Mouse (Mus musculus): Measurements from ENCODE around the gene Sptssa. TPM values are rescaled to one million over a fixed set of nuclear protein-coding genes. Genes with fewer than 3 reads are reported as not detected.
A peak's percentile ranks its signal among the peaks of the same experiment; 100 is the strongest.

The Sptssa gene
- 163 and 168 TPM in 2 replicates for polyA plus RNA-seq (2015; fragmentation: Nextera tagmentation; extraction: Ambion mirVana)

- no peaks in the 10 kb centered on the region for H3K27me3 ChIP-seq (ENCODE audit: control insufficient read depth, insufficient read depth, low read length)
- H3K9me3 ChIP-seq (ENCODE audit: control insufficient read depth, low read length) = no peaks in the 10 kb centered on the region
- H3K4me3 ChIP-seq (ENCODE audit: low read depth, low read length) = peak within 1 kb of the TSS; percentile 71
- DNase-seq (ENCODE audit: low spot score) (peak; percentile 98), ATAC-seq (ENCODE audit: low FRiP score, low TSS enrichment) (peak; percentile 99)
- no peaks in the 10 kb centered on the region for H3K36me3 ChIP-seq (ENCODE audit: control insufficient read depth, insufficient read depth, low read length)
- H3K9ac ChIP-seq (ENCODE audit: low read length) = peak within 1 kb of the TSS; percentile 79
- 7% methylated on average over 53 of the region's 53 CpGs for WGBS
- H3K27ac ChIP-seq (replicated peaks) = peak within 1 kb of the TSS; percentile 95
- TF ChIP-seq CTCF (IDR thresholded peaks at IDR 0.05; ENCODE audit: low read depth) (peak; percentile 14; the same call in 1 of the 2 replicates), EP300 (optimal IDR thresholded peaks at IDR 0.05) (no peak)
- peak within 1 kb of the TSS; percentile 64 for H3K4me2 ChIP-seq (replicated peaks; ENCODE audit: low read depth)
- peaks cover 5% of the 10 kb centered on the region for H3K4me1 ChIP-seq (replicated peaks; ENCODE audit: control insufficient read depth, insufficient read depth)
These were observed at the start of gene Sptssa for GRCm38 (mm10) chr12:54656396-54657171. Sptssa (minus strand) TSS chr12:54656573.

- DNase-seq (ENCODE audit: low spot score) (no peak), ATAC-seq (ENCODE audit: low FRiP score, low TSS enrichment) (no peak)
- Histone ChIP-seq H3K36me3 (ENCODE audit: control insufficient read depth, insufficient read depth, low read length) (no peaks in the 10 kb centered on the region), H3K4me3 (ENCODE audit: low read depth, low read length) (no peak overlapping the region), H3K9ac (ENCODE audit: low read length) (no peak overlapping the region), H3K4me2 (replicated peaks; ENCODE audit: low read depth) (no peak overlapping the region), H3K9me3 (ENCODE audit: control insufficient read depth, low read length) (no peaks in the 10 kb centered on the region), H3K27me3 (ENCODE audit: control insufficient read depth, insufficient read depth, low read length) (no peaks in the 10 kb centered on the region), H3K27ac (replicated peaks) (no peak overlapping the region), H3K4me1 (replicated peaks; ENCODE audit: control insufficient read depth, insufficient read depth) (no peaks in the 10 kb centered on the region)
- TF ChIP-seq CTCF (IDR thresholded peaks at IDR 0.05; ENCODE audit: low read depth) (no peak), EP300 (optimal IDR thresholded peaks at IDR 0.05) (no peak)
- 69% methylated on average over 7 of the region's 7 CpGs for WGBS
These were observed 43.0 kb upstream of the Sptssa start for GRCm38 (mm10) chr12:54699394-54699793.

- Histone ChIP-seq H3K27ac (replicated peaks) (no peak overlapping the region), H3K4me1 (replicated peaks; ENCODE audit: control insufficient read depth, insufficient read depth) (no peaks in the 10 kb centered on the region), H3K9ac (ENCODE audit: low read length) (no peak overlapping the region), H3K9me3 (ENCODE audit: control insufficient read depth, low read length) (no peaks in the 10 kb centered on the region), H3K27me3 (ENCODE audit: control insufficient read depth, insufficient read depth, low read length) (no peaks in the 10 kb centered on the region), H3K36me3 (ENCODE audit: control insufficient read depth, insufficient read depth, low read length) (no peaks in the 10 kb centered on the region), H3K4me2 (replicated peaks; ENCODE audit: low read depth) (no peak overlapping the region), H3K4me3 (ENCODE audit: low read depth, low read length) (no peak overlapping the region)
- no peak for ATAC-seq (ENCODE audit: low FRiP score, low TSS enrichment)
- no peak for DNase-seq (ENCODE audit: low spot score)
- 33% methylated on average over 6 of the region's 6 CpGs for WGBS
- TF ChIP-seq CTCF (IDR thresholded peaks at IDR 0.05; ENCODE audit: low read depth) (no peak), EP300 (optimal IDR thresholded peaks at IDR 0.05) (no peak)
These were observed 41.4 kb upstream of the Sptssa start for GRCm38 (mm10) chr12:54697791-54698250.

- ATAC-seq (ENCODE audit: low FRiP score, low TSS enrichment) = peak; percentile 45
- Histone ChIP-seq H3K4me3 (ENCODE audit: low read depth, low read length) (no peak overlapping the region), H3K27ac (replicated peaks) (no peak overlapping the region), H3K27me3 (ENCODE audit: control insufficient read depth, insufficient read depth, low read length) (no peaks in the 10 kb centered on the region), H3K36me3 (ENCODE audit: control insufficient read depth, insufficient read depth, low read length) (no peaks in the 10 kb centered on the region), H3K4me2 (replicated peaks; ENCODE audit: low read depth) (no peak overlapping the region), H3K9me3 (ENCODE audit: control insufficient read depth, low read length) (no peaks in the 10 kb centered on the region), H3K4me1 (replicated peaks; ENCODE audit: control insufficient read depth, insufficient read depth) (no peaks in the 10 kb centered on the region), H3K9ac (ENCODE audit: low read length) (no peak overlapping the region)
- peak; percentile 39 for DNase-seq (ENCODE audit: low spot score)
- WGBS = 3% methylated on average over 7 of the region's 7 CpGs
- TF ChIP-seq EP300 (optimal IDR thresholded peaks at IDR 0.05) (no peak), CTCF (IDR thresholded peaks at IDR 0.05; ENCODE audit: low read depth) (peak; percentile 45)
These were observed 40.7 kb upstream of the Sptssa start for GRCm38 (mm10) chr12:54697003-54697597.

GRCm38 (mm10) chr12:54696242-54697002, 40.0 kb upstream of the Sptssa start:
- under 1% methylated on average over 32 of the region's 32 CpGs for WGBS
- H3K9me3 ChIP-seq (ENCODE audit: control insufficient read depth, low read length) = no peaks in the 10 kb centered on the region
- DNase-seq (ENCODE audit: low spot score) = peak; percentile 94
- peak overlapping the region; percentile 84 for H3K4me3 ChIP-seq (ENCODE audit: low read depth, low read length)
- TF ChIP-seq EP300 (optimal IDR thresholded peaks at IDR 0.05) = peak; percentile 49
- no peak for TF ChIP-seq CTCF (IDR thresholded peaks at IDR 0.05; ENCODE audit: low read depth)
- no peaks in the 10 kb centered on the region for H3K4me1 ChIP-seq (replicated peaks; ENCODE audit: control insufficient read depth, insufficient read depth)
- peak; percentile 87 for ATAC-seq (ENCODE audit: low FRiP score, low TSS enrichment)
- no peaks in the 10 kb centered on the region for H3K36me3 ChIP-seq (ENCODE audit: control insufficient read depth, insufficient read depth, low read length)
- H3K27ac ChIP-seq (replicated peaks) = peak overlapping the region; percentile 99
- H3K27me3 ChIP-seq (ENCODE audit: control insufficient read depth, insufficient read depth, low read length) = no peaks in the 10 kb centered on the region
- H3K4me2 ChIP-seq (replicated peaks; ENCODE audit: low read depth) = peak overlapping the region; percentile 62
- H3K9ac ChIP-seq (ENCODE audit: low read length) = peak overlapping the region; percentile 91

All from stomach, postnatal 0 days (tissue).